Mouse (Mus musculus) CD4-positive, CD25-positive, alpha-beta regulatory T cell, adult 4 months (primary cell): Measurements from ENCODE around the gene Gm14327. TPM values are rescaled to one million over a fixed set of nuclear protein-coding genes. Genes with fewer than 3 reads are reported as not detected.
"Not testable (repeated sequence)": the region's sequence is repeated elsewhere in the genome, so short reads cannot be mapped to it uniquely, and the experiment has no call there.

ENCODE experiments used
- ATAC-seq: one replicate; pipeline ENCODE4 v1.8.0; 2017
- polyA plus RNA-seq, 2 experiments: library from polyadenylated mRNA; unstranded; fragments of 100-300 nt; shearing (Covaris generic); gene quantifications; one replicate each; pipeline ENCODE4 v1.2.1; 2017

Gm14327 gene
- polyA plus RNA-seq = 1 to 10 TPM in 1 of 2 experiments, not detected in 1; 7.6 TPM

DNA sequence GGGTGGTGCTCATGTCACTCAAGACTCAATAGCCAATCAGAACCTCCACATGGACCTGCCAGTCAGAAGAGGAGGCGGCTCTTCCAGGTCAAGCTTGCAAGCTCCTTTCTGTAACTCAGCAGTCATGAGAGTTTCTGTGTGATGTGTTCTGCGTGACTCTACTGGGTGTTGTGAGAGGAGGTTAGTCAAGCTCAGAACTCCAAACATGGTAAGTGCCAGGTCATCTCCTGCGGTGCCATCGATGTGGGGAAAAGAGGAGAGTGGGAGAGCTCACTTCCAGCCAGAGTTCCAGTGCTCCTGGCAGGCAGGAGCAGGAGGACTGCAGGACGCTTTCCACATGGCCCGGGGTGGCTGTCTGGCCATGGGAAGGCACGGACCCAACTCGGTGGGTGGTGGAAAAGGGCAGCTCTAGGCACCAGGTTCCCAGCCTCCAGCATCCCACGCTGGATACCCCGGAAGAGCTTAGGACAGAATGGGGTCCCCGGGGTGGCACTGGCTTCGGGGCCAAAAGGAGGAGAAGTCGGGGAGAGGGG lies at the start of gene Gm14327:
TSS of gene Gm14327 (plus strand) at position 51 of the 533 bp plus-strand sequence.
- not testable (repeated sequence) for ATAC-seq

DNA sequence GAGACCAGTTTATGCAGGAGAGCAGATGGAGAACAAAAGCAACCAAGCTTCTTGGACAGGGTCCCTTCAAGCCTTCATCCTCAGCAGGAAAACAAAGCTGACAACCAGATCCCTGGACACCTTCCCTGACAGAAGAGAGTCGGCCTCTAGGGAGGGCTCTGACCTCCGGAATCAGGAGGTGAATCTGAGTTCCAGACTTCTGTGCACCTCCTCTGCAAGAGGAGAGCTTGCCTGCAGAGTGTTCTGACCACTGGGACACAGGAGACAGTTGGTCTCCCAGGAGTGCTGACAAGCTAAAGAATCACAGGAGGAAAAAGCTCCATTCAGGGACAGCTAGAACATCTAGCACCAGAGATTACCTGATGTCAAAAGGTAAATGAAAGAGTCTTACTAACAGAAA lies 34.6 kb upstream of the Gm14327 start:
- not testable (repeated sequence) for ATAC-seq

DNA sequence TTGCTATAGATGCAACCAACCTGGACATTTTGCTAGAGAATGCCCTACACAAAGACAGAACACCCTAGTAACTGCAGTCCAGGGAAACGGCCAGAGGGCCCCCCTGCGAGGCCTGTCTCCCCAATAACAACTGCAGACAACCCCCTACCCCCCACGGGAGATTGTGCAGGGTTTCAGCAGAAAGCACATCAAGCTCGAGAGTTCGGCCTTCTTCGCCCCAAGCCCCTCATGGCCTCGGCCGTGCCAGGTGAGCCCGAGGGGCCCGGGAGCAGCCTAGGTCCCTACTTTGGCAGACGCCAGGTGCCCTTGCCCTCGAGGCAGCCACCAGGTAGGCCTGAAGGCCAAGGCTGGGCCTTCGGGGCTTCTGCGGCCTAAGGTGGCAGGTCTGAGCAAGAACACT lies 9.2 kb upstream of the Gm14327 start:
- ATAC-seq = not testable (repeated sequence)

DNA sequence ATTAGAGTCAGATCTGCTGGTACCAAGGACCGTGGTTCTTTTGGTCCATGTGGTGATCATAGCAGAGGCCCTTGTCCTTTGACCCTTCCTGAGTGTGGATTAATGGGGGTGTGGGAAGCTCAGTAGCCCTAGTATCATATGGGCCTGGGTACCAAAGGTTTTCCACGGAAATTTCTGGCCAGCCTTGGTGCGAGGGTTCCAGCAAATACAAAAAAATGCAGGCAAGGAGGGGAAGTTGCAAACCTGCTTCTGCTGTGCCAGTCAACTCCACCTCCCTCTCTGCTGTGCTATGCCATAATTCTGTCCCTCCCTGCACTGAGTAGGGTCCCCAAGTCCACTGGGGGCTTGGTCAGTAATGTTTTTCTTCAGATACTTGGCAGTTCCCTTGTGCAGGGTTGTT lies 1.3 kb downstream of the Gm14327 start:
- ATAC-seq = not testable (repeated sequence)

DNA sequence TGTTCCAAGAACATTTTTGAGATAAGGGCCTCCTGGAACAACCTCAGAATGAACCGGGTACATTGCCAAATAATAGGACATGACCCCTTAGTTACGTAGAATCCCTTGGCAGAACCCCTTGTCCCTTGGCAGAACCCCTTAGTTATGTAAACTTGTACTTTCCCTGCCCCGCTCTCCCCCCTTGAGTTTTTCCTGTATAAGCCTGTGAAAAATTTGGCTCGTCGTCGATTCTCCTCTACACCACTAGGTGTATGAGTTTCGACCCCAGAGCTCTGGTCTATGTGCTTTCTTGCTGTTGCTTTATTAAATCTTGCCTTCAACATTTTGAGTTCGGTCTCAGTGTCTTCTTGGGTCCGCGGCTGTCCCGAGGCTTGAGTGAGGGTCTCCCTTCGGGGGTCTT lies 6.4 kb downstream of the Gm14327 start:
- ATAC-seq = not testable (repeated sequence)

DNA sequence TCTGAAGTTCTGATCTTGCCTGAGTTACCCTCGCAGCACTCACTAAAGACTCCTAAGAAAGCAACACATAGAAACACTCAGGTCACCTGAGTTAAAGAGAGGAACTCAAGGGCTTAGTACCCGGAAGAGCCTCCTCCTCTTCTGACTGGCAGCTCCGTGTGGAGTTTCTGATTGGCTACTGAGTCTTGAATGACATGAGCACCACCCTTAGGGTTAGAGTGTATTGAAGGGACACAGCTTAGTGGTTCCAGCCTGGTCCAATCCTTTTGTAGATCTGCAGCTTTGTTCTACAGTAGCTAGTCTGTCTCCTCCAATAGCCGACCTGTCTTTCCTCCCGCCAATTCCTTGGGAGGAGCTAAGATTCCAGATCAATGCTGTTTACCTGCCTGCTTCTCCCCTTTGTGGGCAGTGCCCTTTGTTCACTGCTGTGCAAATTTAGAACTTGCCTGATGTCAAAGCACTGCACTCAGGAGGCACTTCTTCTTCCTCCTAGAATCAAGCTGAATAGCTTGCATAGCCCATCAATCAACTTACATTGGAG lies 28.7 kb downstream of the Gm14327 start, which contains the start of gene Zfp972:
TSS of gene Zfp972 (minus strand) at position 51 of the 541 bp plus-strand sequence.
- not testable (repeated sequence) for ATAC-seq

Other genes starting within 250 kb of the Gm14327 start
- not detected for gene Gm14322, start 137.8 kb upstream of the Gm14327 start, polyA plus RNA-seq
- gene Gm14325, start 56.8 kb upstream of the Gm14327 start, polyA plus RNA-seq = 10 to 100 TPM; 14.8 to 14.9 TPM
- 1 to 10 TPM; 1.5 to 1.9 TPM for gene Zfp972, start 28.5 kb downstream of the Gm14327 start, polyA plus RNA-seq
- gene Gm14326, start 60.2 kb downstream of the Gm14327 start, polyA plus RNA-seq = 10 to 100 TPM; 10.8 to 11.7 TPM
- gene Zfp971, start 126.2 kb downstream of the Gm14327 start, polyA plus RNA-seq = 10 to 100 TPM in 1 of 2 experiments, 1 to 10 TPM in 1; 5.0 to 15.2 TPM
- 10 to 100 TPM in 1 of 2 experiments, 1 to 10 TPM in 1; 8.2 to 11.0 TPM for gene Zfp931, start 181.4 kb downstream of the Gm14327 start, polyA plus RNA-seq
- gene Phactr3, start 221.9 kb downstream of the Gm14327 start, polyA plus RNA-seq = under 1 TPM in 1 of 2 experiments, not detected in 1; 0.28 TPM